8 mouse cellular contexts compared by ENCODE assay signal in the genomic region with DNA sequence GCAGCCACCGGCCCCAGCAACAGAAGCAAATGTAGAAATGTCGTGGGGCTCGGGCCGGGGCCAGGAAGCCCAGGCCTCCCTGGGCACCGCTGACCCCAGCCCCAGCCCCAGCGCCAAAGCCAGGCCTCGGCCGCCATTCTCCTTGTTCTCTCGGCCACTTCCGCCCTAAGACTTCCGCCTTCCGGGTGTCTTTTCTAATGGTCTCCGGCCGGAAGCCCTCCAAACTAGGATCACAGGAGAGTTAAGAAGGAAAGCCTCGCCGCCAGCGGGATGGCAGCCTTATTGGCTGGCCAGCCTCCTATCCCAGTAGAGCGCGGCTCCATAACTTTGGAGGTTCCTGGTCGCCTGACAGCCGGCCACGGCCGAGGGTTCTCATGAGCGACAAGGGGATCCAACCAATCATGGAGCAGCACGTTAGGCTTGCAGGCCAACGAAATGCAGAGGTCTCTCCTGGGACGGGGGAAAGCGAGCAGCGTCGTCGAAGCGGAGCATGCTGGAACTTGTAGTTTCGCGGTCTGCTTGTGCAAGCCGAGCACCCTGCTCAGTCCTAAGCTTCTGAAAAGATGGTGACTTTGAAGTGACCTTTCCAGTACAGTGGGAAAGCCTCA. TPM values are rescaled to one million over a fixed set of nuclear protein-coding genes. Genes with fewer than 3 reads are reported as not detected.
DNase-seq lines count a peak whose midpoint lies in the region; ATAC-seq lines count a peak whose summit lies in the region.

A gene (minus strand): TSS at position 331 of the 608 bp plus-strand sequence.

- peak within 1 kb of the TSS; percentile 76 for H3K27ac ChIP-seq in hindbrain, embryonic 16.5 days (ENCODE audit: low read depth, low read length)
- peak within 1 kb of the TSS; percentile 90 for H3K27ac ChIP-seq in macrophage

- peaks cover 18% of the 10 kb centered on the region for H3K4me1 ChIP-seq in hindbrain, embryonic 16.5 days (ENCODE audit: control insufficient read depth, insufficient read depth, low read depth, low read length)

- H3K4me2 ChIP-seq in hindbrain, embryonic 16.5 days (ENCODE audit: low read length): peak within 1 kb of the TSS; percentile 74

- under 1% methylated on average over 35 of the region's 35 CpGs for WGBS in hindbrain, embryonic 16.5 days
- 1% methylated on average over 35 of the region's 35 CpGs for WGBS in macrophage (ENCODE audit: missing documents)

- H3K9me3 ChIP-seq in hindbrain, embryonic 16.5 days (ENCODE audit: control insufficient read depth, low read length): no peaks in the 10 kb centered on the region

- peaks cover 7% of the 10 kb centered on the region; the same call in 1 of the 2 replicates for H3K36me3 ChIP-seq in hindbrain, embryonic 16.5 days (ENCODE audit: control insufficient read depth, insufficient read depth, low read length)
- H3K36me3 ChIP-seq in macrophage (ENCODE audit: inconsistent target): peaks cover 4% of the 10 kb centered on the region; the same call in 1 of the 2 replicates

- peaks cover 47% of the 10 kb centered on the region for H3K79me2 ChIP-seq in macrophage (ENCODE audit: inconsistent target)

- peak within 1 kb of the TSS; percentile 70 for H3K4me3 ChIP-seq in hindbrain, embryonic 16.5 days (ENCODE audit: low read length)
- peak within 1 kb of the TSS; percentile 90 for H3K4me3 ChIP-seq in macrophage (ENCODE audit: inconsistent target)

- DNase-seq in WW6 (ENCODE audit: low read depth, low spot score): peak; percentile 94
- DNase-seq in cerebellum, postnatal 4 days (ENCODE audit: low spot score in 2 of 2): peak; percentile 79 to 92
- peak; percentile 98 for DNase-seq in gastrocnemius, adult 18-20 months (ENCODE audit: low spot score)
- DNase-seq in left cerebral cortex, adult 18-20 months (ENCODE audit: low spot score in 2 of 2): peak; percentile 96 to 97
- peak; percentile 99 for DNase-seq in right cerebral cortex, adult 18-20 months
- peak; percentile 78 for DNase-seq in urinary bladder, postnatal 10 days (ENCODE audit: low spot score)

- H3K9ac ChIP-seq in hindbrain, embryonic 16.5 days (ENCODE audit: low read depth, low read length): peak within 1 kb of the TSS; percentile 70

- peak; percentile 99 for ATAC-seq in hindbrain, embryonic 16.5 days

- no peaks in the 10 kb centered on the region; the same call in 1 of the 2 replicates for H3K27me3 ChIP-seq in hindbrain, embryonic 16.5 days (replicated peaks; ENCODE audit: control insufficient read depth, insufficient read depth, low read length)

RNA-seq across cellular contexts. Expression of the gene that starts here (rescaled TPM):
- 10 to 100 TPM; 33.0 to 38.9 TPM for total RNA-seq in gastrocnemius, adult 18-20 months (2021)
- polyA plus RNA-seq in hindbrain, embryonic 16.5 days (2015; fragmentation: Nextera tagmentation; extraction: Ambion mirVana): 44.9 and 51.5 TPM in 2 replicates
- total RNA-seq in left cerebral cortex, adult 18-20 months (2021): 10 to 100 TPM; 54.4 to 59.1 TPM
- total RNA-seq in macrophage (2018; cell fraction: chromatin; rRNA removed): 100 to 1,000 TPM in 1 of 26 experiments, 10 to 100 TPM in 25; 44.6 to 104 (median 68.5) TPM
- 100 to 1,000 TPM in 3 of 26 experiments, 10 to 100 TPM in 23; 57.6 to 104 (median 72.7) TPM for total RNA-seq in macrophage (2018; cell fraction: cytosol; rRNA removed)
- 100 to 1,000 TPM in 3 of 26 experiments, 10 to 100 TPM in 23; 60.7 to 127 (median 75.4) TPM for total RNA-seq in macrophage (2018; cell fraction: nucleus; rRNA removed)
- 69.2 to 91.5 TPM (median 78.4 TPM) in 3 replicates for polyA plus RNA-seq in macrophage (2018)

Comparison
In these comparisons a context has a peak if more than half of its experiments do, and no peak if none do; other contexts are left out.
1. Peak in every context shown above with its lines: DNase-seq, ATAC-seq, H3K4me3 ChIP-seq and H3K27ac ChIP-seq.